Mouse (Mus musculus) T-cell, adult 2 months (primary cell): ENCODE data around the gene Adh5.
"Not testable (repeated sequence)": the region's sequence is repeated elsewhere in the genome, so short reads cannot be mapped to it uniquely, and the experiment has no call there.

Source experiments
- DNase-seq: peaks from one replicate; pipeline ENCODE4 v3.0.0; 2022; ENCODE audit warnings: low spot score

Gene Adh5

DNA sequence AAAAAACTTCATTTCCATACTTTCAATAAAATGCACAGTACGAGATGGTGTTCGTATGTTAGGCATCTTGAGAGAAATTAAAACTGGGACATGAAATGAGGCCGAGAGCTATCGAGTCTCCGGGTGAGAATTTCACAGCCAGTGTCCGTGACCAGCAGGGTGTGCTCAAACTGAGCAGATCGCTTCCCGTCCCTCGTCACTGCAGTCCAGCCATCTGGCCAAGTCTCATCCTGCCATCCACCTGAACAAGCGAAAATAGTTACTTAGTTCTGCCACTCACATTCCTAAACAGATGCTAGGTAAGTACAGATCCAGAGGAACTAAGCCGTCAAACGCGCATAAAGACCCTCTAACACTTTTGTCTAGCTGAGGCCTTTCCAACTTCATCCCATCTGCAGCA is 17.4 kb downstream of the Adh5 start:
- DNase-seq, result no peak

DNA sequence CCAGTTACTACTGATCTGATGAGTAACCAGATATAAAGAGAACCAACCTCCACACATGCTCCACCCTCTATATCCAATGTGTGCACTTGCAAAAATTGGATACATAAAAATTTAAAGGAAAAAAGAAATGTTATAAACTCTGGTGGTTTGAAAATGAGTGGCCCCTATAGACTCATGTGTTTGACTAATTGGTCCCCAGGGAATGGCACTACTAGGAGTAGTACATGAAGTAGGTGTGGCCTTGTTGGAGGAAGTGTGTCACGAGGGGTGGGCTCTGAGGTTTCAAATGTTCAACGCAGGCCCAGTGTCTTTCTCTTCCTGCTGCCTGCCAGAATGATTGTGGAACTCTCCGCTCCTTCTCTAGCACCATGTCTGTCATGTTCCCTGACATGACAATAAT is 18.9 kb downstream of the Adh5 start:
- no peak for DNase-seq

DNA sequence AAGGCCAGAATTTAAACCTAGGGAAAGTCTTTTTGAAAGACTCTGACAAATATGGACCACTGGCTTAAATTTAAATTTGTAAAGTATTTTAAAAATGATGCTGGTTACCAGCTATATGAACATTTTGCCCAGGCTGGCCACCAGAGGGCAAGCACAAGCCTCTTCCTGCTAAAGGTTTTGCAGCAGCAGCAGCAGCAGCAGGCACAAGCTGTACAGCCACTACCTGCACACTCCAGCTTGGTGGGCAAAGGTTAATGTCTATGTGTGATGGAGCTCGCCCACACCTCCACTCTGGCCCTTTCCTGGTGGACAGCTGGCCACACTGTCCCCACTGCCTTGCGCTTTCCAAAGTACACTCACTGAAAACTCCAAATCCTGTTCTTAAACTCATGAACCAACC is 20.2 kb downstream of the Adh5 start:
- no peak for DNase-seq

DNA sequence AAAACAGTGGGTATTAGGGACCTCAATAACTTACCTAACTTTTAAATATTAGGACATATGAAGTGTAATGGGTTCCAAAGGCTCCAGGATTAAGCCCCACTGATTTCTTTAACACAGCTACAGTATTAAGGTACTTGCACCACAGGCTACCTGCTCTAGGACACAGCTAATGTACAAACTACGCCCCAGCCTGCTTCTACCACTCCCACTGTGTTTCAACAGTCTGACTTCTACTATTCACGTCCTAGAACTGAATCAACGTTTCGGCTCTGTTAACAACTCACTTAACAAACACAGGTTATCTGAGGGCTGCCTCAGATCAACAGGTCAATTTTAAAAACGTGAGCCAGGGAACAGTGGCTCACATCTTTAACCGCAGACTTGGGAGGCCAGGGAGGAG is 20.9 kb downstream of the Adh5 start:
- no peak for DNase-seq

DNA sequence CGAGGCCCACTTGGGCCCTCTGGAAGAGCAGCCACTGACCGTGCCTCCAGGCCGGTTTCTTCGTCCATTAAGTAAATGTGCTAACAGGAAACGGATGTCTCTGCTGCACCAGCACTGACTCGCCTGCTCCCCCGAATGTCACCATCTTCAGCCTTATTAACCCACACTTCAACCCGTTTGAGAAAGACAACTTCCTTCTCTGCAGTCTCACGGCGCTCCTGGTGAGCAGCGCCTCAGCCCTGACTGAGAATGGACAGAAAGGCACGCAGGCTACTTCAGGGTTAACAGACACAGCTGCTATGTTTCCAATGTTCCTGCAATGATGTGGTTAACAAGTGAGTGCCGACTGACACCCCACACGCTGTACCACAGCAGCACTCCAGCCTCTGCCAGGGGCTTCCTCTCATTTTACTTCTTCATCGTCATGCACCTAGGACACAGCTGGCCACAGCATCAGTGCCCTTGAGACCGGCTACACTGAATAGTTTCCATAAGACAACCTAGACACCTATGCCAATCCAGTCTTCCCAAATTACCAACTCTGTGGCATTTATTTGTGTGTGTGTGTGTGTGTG is 21.8 kb downstream of the Adh5 start:
- no peak for DNase-seq

DNA sequence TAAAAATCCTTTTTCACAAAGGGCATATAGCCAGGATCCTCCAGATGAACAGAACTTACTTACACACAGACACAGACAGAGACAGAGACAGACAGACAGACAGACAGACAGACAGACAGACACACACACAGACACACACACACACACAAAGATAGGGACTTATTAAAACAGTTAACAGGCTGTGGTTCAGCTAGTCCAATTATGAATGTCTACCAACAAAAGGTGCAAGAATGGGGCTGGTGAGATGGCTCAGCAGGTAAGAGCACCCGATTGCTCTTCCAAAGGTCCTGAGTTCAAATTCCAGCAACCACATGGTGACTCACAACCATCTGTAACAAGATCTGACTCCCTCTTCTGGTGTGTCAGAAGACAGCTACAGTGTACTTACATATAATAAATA is 23.8 kb downstream of the Adh5 start:
- not testable (repeated sequence) for DNase-seq

DNA sequence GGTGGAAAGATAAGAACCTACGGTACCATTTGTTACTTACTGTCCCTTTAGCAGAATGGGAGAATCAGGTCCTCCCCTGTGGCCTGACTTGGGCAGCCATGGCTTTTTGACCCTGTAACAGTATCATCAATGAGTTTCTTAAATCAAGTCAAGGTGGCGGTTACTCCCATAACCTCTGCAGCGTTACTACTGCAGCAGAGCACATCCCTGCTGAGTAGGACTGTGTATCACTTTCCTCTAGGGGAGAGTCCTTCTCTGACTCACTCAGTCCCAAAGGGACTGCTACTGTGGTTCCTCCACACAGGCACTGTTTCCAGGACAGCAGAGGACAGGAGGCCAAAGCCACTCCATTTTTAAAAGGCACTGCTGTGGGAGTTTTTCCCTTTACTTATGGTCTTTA is 28.2 kb downstream of the Adh5 start:
- DNase-seq, result no peak

DNA sequence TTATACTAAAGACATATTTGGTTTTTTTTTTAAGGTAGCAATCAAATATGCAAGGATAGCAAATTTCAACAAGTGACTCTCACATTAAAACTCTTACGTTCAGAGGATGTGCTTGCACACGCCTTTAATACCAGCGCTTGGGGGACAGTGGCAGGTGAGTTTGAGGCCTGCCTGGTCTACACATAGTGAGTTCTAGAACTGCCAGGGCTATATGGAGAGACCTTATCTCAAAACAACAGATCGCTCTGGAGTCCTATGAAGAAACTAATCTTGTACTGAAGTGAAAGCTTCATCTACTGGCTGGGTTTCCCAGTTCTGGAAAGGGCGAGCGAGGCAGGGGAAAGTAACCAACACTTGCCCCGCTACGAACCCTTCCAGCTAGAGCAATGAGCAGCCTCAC is 36.6 kb downstream of the Adh5 start:
- DNase-seq, result no peak

DNA sequence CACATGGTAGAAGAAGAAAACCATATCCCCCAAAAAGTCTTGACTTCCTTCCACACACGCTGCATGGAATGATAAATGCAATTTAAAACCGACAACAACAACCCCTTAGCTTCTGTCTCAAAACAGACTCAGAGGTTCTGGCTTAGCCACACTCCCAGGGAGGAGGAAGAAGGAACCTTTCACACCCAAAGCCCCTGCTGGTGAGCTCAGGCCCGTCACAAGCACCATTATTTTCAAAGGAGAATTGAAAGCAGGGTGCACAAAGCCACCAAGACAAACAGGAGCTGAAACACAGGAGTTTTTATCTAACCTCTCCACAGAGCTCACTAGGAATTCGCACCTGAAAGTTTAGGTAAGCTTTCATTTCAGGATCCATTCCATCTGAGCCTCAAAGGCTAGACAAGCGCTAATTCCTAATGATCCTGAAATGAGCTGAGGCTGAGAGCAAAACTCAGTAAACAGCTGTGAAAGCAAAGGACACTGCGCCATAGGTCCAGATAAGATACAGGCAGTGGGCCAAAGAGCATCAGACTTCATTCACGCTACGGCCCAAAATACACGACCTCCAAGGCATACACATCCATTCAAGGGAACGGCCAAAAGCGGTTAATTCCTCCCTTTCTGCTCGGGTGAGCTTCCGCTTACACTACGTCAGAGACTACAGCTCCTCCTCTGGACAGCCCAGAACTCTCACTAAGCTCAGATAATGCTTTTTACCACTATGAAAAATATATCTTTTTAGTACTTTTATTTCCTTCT is 38.8 kb downstream of the Adh5 start:
- no peak for DNase-seq

DNA sequence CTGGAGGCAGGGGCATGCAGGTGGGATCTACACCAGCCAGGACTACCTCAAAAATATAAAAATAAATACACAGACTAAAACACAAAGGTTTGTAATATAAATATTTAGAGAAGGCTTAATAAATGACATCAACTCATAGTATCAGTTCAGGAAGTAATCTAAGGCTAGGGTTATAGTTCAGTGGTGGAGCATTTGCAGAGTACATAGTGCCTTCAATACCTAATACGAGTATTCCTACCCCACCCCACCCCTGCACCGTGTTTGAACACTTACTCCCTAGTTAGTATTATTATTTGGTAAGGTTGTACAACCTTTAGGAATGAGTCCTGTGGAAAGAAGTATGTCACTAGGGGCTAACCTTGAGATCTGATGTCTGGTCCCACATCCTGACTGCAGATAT is 40.3 kb downstream of the Adh5 start:
- DNase-seq, result no peak

DNA sequence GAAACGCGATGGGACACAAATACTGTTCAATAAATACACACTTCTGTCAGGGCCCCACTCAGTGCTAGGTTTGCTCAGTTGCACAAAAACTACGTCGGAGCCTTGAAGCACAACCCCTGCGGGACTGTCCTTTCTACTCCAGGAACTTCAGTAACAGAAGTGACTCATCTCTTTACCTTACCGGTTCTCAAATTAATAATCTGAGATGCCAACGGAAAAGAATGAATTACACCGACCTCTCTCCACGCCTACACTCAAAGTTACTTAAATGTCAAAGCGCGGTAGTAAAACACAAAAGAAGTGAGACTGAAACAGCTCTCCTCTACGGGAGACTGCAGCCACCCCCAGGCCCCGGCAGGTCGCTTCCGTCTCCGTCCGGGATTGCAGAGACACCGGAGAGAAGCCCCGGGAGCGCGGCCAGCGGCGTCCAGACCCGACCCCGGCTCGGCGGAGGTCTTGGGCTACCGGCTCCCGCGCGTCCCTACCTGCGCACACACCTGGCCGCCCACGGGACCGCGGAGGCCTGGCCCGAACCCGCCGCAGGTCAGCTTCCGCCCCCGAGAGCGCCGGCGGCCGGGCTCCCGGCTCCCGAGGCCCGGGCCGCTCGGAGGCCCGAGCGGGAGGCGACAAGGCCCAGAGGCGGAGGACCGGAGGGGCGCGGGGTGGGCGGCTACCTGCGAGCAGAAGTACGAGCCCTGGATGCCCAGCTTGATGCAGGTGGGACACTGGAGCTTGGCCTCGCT is 45.9 kb downstream of the Adh5 start:
- peak; percentile 29 for DNase-seq

DNA sequence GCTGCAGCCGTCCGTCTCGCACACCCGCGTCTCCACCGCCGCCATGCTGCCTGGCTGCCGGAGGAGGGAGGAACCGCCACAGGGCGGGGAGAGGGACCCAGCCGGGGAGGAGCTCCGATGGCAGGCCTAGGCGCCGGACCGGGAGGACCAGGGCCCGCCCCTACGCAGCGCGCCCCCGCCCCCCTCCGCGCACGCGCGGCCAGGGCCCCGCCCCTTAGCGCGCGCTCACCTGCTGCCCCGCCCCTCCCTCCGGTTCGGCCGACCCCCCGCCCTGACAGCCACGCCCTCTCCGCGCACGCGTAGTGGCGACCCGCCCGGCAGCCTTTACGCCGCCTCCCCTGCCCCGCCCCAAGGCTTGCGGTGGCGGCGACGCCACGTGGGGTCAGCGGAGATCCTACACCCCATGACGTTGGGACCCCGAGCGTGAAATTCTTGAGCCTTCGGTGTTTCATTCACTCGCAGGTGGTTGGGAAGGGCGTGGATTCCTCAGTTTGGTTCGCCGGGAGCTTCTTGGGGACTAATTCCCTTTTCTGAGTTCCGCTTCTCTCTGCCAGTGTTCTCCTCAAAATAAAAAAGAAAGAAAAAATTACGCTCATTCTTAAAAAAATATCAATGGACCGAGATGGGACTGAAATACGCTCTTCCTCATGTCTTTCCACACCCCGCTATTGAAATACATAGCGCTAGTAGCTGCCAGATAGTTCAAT is 46.6 kb downstream of the Adh5 start, which contains the start of gene Metap1:
Gene Metap1, minus strand, starts transcription at position 189 of the 707 bp plus-strand sequence.
- DNase-seq, result peak; percentile 97

DNA sequence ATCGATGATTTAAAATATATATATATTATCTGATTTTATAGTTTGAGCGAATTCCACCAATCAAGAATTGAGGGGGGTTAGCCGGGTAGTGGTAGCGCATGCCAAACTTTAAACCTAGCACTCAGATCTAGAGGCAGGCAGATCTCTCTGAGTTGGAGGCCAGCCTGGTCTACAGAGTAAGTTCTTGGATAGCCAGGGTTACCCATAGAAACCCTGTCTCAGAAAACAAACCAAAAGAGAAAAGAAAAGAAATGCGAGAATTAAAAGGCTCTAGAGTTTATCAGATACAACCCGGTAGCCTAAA is 47.1 kb downstream of the Adh5 start:
- no peak for DNase-seq

DNA sequence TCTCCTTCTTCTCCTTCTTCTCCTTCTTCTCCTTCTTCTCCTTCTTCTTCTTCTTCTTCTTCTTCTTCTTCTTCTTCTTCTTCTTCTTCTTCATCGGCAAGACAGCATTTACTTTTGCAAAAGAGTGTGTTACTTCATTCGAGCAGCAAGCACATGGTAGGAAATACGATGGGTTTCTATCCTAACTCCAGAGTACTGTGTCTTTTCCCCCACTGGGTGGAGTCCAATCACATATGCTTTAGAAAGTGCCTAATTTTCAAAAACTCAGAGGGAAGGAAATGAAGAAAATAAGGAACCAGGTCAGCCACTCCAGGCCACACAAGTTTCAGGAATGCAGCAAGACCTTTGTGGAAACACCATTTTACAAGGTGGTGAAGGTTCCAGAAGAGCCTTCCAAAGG is 50.8 kb downstream of the Adh5 start:
- DNase-seq, result no peak

DNA sequence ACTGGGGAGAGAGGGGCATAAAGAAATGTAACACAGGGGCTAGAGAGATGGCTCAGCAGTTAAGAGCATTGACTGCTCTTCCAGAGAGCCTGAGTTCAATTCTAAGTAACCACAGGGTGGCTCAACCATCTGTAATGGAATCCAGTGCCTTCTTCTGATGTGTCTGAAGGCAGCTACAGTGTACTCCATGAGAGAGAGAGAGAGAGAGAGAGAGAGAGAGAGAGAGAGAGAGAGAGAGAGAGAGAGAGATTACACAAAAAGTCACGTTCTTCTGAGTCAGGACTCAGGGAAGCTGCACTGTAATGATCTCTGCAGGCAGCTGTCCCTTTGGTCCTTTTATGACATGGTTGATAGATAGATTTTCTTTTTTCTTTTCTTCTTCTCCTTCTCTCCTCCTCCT is 51.7 kb downstream of the Adh5 start:
- DNase-seq, result no peak

DNA sequence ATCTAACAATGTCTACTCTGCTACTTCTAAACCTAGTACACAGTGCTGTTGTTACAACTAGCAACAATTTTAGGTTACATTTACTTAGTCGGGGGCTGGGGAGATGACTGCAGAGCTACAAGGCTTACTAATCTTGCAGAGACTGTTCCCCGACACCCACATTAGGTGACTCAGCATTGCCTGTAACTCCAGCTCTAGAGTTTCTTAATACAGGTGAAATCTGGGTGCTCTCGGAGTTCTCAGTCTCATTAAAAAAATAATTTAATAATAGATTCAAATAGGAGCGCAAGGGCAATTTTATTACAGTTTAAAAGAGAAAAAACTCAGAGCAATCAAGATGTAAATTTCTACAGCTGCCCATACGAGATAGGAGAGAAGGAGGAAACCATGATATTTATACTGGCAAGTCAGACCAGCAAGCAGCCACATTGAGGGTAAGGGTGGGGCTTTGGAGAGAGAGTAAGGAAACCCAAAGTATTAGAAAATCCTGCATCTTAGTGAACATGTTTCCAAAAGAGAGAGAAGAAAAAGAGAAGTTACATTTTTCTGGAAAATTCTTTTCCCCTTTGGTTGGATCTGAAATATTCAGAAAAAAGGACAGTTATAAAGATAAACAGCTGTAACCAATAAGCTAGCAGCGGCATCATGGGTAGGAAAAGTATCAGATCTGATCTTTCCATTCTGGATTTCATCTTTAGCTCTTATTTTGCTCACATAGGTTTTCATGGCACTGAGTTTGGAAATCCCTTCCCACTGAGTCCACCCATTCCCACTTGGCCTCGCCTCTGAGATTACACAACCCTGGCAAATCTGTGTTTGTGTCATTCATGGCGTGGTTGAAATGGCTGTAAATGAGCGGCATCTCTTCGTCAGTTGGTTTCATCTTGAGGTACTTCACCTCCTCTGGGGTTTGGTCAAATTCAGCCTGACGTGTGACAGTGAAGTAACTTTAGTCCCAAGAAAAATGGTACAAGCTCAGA is 52.6 kb downstream of the Adh5 start:
- no peak for DNase-seq

DNA sequence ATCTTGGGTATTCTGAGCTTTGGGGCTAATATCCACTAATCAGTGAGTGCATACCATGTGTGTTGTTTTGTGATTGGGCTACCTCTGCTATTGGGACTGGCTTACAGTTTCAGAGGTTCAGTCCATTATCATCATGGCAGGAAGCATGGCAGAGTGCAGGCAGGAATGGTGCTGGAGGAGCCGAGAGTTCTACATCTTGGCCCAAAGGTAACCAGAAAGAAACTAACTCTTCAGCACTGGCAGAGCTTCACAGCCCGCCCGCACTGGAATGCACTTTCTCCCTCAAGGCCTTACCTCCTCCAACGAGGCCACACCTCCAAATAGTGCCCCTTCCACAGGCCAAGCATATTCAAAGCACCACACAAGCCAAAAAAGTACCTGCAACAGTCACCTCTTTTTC is 55.8 kb downstream of the Adh5 start:
- DNase-seq, result no peak

DNA sequence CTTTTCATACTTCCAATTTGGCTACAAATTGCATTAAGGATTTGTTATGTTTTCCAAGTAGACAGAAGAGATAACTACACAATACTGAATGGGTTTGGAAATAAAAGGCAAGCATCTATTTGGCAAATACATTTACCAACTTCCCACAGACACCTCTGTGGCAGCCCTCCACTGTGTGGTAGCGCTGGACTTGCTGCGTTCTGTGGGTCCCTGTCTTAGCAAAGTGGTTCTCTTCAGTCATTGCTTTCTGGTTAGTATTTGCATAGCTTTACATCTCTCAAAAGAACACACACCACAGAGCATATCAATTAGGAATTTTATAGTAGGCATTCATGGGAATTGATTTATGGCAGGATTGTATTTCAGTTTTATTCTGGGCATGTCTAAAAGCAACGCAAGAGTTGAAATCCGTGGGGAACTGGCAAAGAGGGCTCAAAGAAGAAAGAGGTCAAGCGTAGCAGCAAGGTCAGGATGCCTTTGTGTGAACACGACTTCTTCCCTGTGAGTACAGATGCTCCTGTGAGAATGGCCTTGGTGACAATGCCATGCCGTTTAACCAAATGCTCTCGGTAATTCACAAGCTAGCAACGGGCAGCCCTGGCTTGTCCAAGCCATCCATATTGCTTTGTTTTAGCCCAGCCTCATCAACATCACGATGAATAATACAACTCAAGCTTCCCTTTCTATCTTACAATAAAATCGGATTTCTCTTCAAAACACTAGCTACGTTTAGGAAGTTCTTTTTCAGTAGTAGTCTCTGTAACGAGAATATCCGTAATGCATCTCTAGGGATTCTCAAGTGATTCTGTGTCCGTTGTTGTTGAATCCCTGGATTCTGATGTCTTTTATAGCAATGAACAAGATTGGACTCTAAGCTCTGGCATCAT is 57.2 kb downstream of the Adh5 start:
- no peak for DNase-seq

DNA sequence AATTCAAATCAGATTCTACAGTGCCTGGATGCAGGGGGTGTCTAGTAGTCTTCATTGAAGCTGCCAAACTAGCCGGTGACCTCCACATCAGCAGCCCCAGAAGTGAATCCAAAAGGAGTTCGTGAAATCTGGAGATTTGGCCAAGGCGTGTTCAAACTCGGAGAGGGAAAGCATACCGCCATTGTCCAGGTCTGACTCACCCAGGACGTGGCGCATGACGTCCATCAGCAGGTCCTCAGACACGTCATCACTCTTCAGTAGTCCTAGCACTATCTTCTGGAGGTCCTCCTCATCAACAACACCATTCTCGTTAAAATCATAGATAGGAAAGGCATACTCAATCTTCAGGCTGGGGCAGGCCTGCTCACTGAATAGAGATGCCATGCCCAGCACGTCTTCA is 60.9 kb downstream of the Adh5 start:
- no peak for DNase-seq
